Mouse (Mus musculus): ENCODE measurements at regions not wholly inside any gene's neighbourhood (a gene's known extent, or its start where the extent isn't known, plus 50 kb on each side); places are given as distances from the start of the nearest gene placed in this dataset.

GRCm38 (mm10) chr1:184453673-184454072, 278.7 kb downstream of the Hlx start:
- H3K4me2 ChIP-seq (ENCODE audit: low read depth): no peak overlapping the region
- ATAC-seq (ENCODE audit: insufficient read depth, low FRiP score, low TSS enrichment) (no peak), DNase-seq (ENCODE audit: low spot score) (no peak)
- 58% methylated on average over 5 of the region's 5 CpGs for WGBS
- H3K36me3 ChIP-seq (ENCODE audit: control insufficient read depth, insufficient read depth, low read length): no peaks in the 10 kb centered on the region
- H3K4me3 ChIP-seq (ENCODE audit: low read depth, low read length): no peak overlapping the region
- H3K9me3 ChIP-seq (ENCODE audit: control insufficient read depth, low read length): no peaks in the 10 kb centered on the region
- H3K27ac ChIP-seq (ENCODE audit: low read depth, low read length): no peak overlapping the region
- H3K4me1 ChIP-seq (ENCODE audit: control insufficient read depth, insufficient read depth, low read length): no peaks in the 10 kb centered on the region
- no peaks in the 10 kb centered on the region for H3K27me3 ChIP-seq (ENCODE audit: control insufficient read depth, insufficient read depth, low read length)
- H3K9ac ChIP-seq (ENCODE audit: low read length): no peak overlapping the region

DNA sequence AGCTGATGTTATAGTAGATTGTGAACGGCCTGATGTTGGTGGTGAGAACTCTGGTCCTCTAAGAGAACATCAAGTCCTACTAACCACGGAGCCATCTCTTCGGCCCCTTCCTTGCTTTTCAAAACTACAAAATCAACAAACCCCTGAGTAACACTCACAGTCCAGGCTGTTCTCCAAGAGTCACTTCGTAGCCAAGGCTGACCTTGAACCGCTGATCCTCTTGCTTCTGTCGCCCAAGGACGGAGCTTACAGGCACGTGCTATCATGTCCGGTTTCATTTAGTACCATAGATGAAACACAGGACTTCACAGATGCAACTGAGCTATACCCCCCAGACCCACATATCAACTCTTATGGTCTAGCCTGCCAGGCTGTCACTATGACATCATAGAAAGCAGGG, 279.4 kb downstream of the Hlx start:
- no peaks in the 10 kb centered on the region for H3K36me3 ChIP-seq (ENCODE audit: control insufficient read depth, insufficient read depth, low read length)
- no peak overlapping the region for H3K27ac ChIP-seq (ENCODE audit: low read depth, low read length)
- H3K27me3 ChIP-seq (ENCODE audit: control insufficient read depth, insufficient read depth, low read length): no peaks in the 10 kb centered on the region
- H3K9me3 ChIP-seq (ENCODE audit: control insufficient read depth, low read length): no peaks in the 10 kb centered on the region
- H3K4me2 ChIP-seq (ENCODE audit: low read depth): no peak overlapping the region
- no peak for DNase-seq (ENCODE audit: low spot score)
- H3K9ac ChIP-seq (ENCODE audit: low read length): no peak overlapping the region
- WGBS: 95% methylated on average over 9 of the region's 9 CpGs
- no peaks in the 10 kb centered on the region for H3K4me1 ChIP-seq (ENCODE audit: control insufficient read depth, insufficient read depth, low read length)
- H3K4me3 ChIP-seq (ENCODE audit: low read depth, low read length): no peak overlapping the region
- ATAC-seq (ENCODE audit: insufficient read depth, low FRiP score, low TSS enrichment): no peak

GRCm38 (mm10) chr1:184451686-184452085, 280.7 kb downstream of the Hlx start:
- H3K4me3 ChIP-seq (ENCODE audit: low read depth, low read length): no peak overlapping the region
- ATAC-seq (ENCODE audit: insufficient read depth, low FRiP score, low TSS enrichment): no peak
- no peak overlapping the region for H3K4me2 ChIP-seq (ENCODE audit: low read depth)
- 82% methylated on average over 2 of the region's 2 CpGs for WGBS
- no peaks in the 10 kb centered on the region for H3K27me3 ChIP-seq (ENCODE audit: control insufficient read depth, insufficient read depth, low read length)
- H3K9ac ChIP-seq (ENCODE audit: low read length): no peak overlapping the region
- H3K4me1 ChIP-seq (ENCODE audit: control insufficient read depth, insufficient read depth, low read length): no peaks in the 10 kb centered on the region
- no peaks in the 10 kb centered on the region for H3K9me3 ChIP-seq (ENCODE audit: control insufficient read depth, low read length)
- no peak for DNase-seq (ENCODE audit: low spot score)
- no peak overlapping the region for H3K27ac ChIP-seq (ENCODE audit: low read depth, low read length)
- H3K36me3 ChIP-seq (ENCODE audit: control insufficient read depth, insufficient read depth, low read length): no peaks in the 10 kb centered on the region

DNA sequence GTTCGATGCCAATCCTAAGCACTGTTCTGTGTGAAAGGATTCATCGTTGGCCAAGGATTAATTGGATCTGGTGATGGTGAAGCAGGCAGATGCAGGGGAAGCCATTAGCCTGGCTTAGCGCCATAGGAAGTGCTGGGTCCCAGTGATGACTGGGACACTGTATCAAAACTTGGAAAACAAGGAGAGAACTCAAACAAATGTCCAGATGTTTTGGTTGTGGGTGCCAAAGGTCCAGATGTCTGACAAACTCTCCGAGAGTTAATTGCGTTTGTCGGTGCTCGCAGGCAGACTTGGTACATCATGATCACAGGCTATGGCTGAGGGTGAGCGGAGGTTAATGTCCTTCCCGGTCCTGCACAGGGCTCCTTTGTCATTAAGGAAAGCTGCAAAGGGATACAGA, 283.4 kb downstream of the Hlx start:
- no peaks in the 10 kb centered on the region for H3K9me3 ChIP-seq (ENCODE audit: control insufficient read depth, low read length)
- ATAC-seq (ENCODE audit: insufficient read depth, low FRiP score, low TSS enrichment) (no peak), DNase-seq (ENCODE audit: low spot score) (no peak)
- 65% methylated on average over 9 of the region's 9 CpGs for WGBS
- no peak overlapping the region for H3K27ac ChIP-seq (ENCODE audit: low read depth, low read length)
- no peaks in the 10 kb centered on the region for H3K27me3 ChIP-seq (ENCODE audit: control insufficient read depth, insufficient read depth, low read length)
- no peak overlapping the region for H3K9ac ChIP-seq (ENCODE audit: low read length)
- H3K4me2 ChIP-seq (ENCODE audit: low read depth): no peak overlapping the region
- no peaks in the 10 kb centered on the region for H3K4me1 ChIP-seq (ENCODE audit: control insufficient read depth, insufficient read depth, low read length)
- H3K4me3 ChIP-seq (ENCODE audit: low read depth, low read length): no peak overlapping the region
- H3K36me3 ChIP-seq (ENCODE audit: control insufficient read depth, insufficient read depth, low read length): no peaks in the 10 kb centered on the region

GRCm38 (mm10) chr1:184447911-184448310, 284.5 kb downstream of the Hlx start:
- WGBS: 52% methylated on average over 7 of the region's 7 CpGs
- H3K4me1 ChIP-seq (ENCODE audit: control insufficient read depth, insufficient read depth, low read length): no peaks in the 10 kb centered on the region
- no peak overlapping the region for H3K27ac ChIP-seq (ENCODE audit: low read depth, low read length)
- DNase-seq (ENCODE audit: low spot score): peak; percentile 76
- H3K4me2 ChIP-seq (ENCODE audit: low read depth): no peak overlapping the region
- H3K9me3 ChIP-seq (ENCODE audit: control insufficient read depth, low read length): no peaks in the 10 kb centered on the region
- no peaks in the 10 kb centered on the region for H3K27me3 ChIP-seq (ENCODE audit: control insufficient read depth, insufficient read depth, low read length)
- ATAC-seq (ENCODE audit: insufficient read depth, low FRiP score, low TSS enrichment): no peak
- no peak overlapping the region for H3K9ac ChIP-seq (ENCODE audit: low read length)
- H3K36me3 ChIP-seq (ENCODE audit: control insufficient read depth, insufficient read depth, low read length): no peaks in the 10 kb centered on the region
- no peak overlapping the region for H3K4me3 ChIP-seq (ENCODE audit: low read depth, low read length)

DNA sequence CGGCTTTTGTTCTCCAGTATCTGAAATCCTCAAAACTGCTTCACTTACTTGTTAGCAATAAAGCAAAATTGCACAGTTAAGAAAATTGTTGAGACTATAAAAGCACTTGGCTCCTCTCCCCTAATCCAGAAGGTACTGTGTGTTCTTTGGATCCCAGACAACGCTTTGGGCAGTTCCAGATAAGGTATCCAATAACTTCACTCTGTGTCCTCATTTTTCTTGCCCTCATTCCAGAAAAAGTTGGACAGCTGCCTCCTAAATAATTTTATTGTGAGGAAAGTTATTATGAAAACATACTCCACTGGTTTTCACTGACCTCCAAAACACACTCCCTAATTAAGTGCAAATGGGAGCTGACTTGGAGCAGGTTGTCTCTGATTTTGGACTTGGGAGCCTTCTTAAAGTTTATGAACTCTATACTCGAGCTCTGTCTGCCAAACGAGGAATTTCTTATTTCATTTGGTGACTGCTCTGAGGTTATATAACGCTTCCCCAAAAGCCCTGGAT, 285.2 kb downstream of the Hlx start:
- Histone ChIP-seq H3K9me3 (ENCODE audit: control insufficient read depth, low read length) (no peaks in the 10 kb centered on the region), H3K4me1 (ENCODE audit: control insufficient read depth, insufficient read depth, low read length) (no peaks in the 10 kb centered on the region), H3K27me3 (ENCODE audit: control insufficient read depth, insufficient read depth, low read length) (no peaks in the 10 kb centered on the region), H3K4me3 (ENCODE audit: low read depth, low read length) (no peak overlapping the region), H3K27ac (ENCODE audit: low read depth, low read length) (no peak overlapping the region), H3K9ac (ENCODE audit: low read length) (no peak overlapping the region), H3K4me2 (ENCODE audit: low read depth) (no peak overlapping the region), H3K36me3 (ENCODE audit: control insufficient read depth, insufficient read depth, low read length) (no peaks in the 10 kb centered on the region)
- WGBS: 73% methylated on average over 5 of the region's 5 CpGs
- DNase-seq (ENCODE audit: low spot score): no peak
- ATAC-seq (ENCODE audit: insufficient read depth, low FRiP score, low TSS enrichment): no peak

DNA sequence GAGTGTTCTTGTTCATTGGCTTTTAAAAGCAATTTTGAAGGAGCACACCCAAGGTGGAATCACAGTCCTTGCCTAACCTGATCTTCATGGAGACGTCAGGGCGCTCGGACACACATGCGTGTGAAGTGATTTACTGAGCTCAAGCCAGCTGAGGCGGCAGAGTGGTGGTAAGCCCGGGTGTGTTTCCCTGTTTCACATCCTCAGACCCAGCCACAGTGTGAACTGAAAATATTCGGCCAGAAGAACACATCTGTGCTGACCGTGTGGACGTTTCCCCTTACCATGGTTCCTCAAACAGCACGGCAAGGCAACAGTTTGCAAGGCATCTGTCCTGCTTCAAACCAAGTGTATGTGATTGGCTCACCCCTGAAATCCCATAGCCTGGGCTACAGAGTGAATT, 288.2 kb downstream of the Hlx start:
- Histone ChIP-seq H3K4me3 (ENCODE audit: low read depth, low read length) (no peak overlapping the region), H3K27ac (ENCODE audit: low read depth, low read length) (no peak overlapping the region), H3K4me2 (ENCODE audit: low read depth) (no peak overlapping the region), H3K4me1 (ENCODE audit: control insufficient read depth, insufficient read depth, low read length) (no peaks in the 10 kb centered on the region), H3K36me3 (ENCODE audit: control insufficient read depth, insufficient read depth, low read length) (no peaks in the 10 kb centered on the region), H3K9ac (ENCODE audit: low read length) (no peak overlapping the region), H3K27me3 (ENCODE audit: control insufficient read depth, insufficient read depth, low read length) (no peaks in the 10 kb centered on the region), H3K9me3 (ENCODE audit: control insufficient read depth, low read length) (no peaks in the 10 kb centered on the region)
- no peak for ATAC-seq (ENCODE audit: insufficient read depth, low FRiP score, low TSS enrichment)
- DNase-seq (ENCODE audit: low spot score): no peak
- 84% methylated on average over 10 of the region's 10 CpGs for WGBS

GRCm38 (mm10) chr1:184442701-184443100, 289.7 kb downstream of the Hlx start:
- no peaks in the 10 kb centered on the region for H3K9me3 ChIP-seq (ENCODE audit: control insufficient read depth, low read length)
- H3K27me3 ChIP-seq (ENCODE audit: control insufficient read depth, insufficient read depth, low read length): no peaks in the 10 kb centered on the region
- no peaks in the 10 kb centered on the region for H3K36me3 ChIP-seq (ENCODE audit: control insufficient read depth, insufficient read depth, low read length)
- WGBS: 82% methylated on average over 3 of the region's 3 CpGs
- H3K4me3 ChIP-seq (ENCODE audit: low read depth, low read length): no peak overlapping the region
- ATAC-seq (ENCODE audit: insufficient read depth, low FRiP score, low TSS enrichment) (no peak), DNase-seq (ENCODE audit: low spot score) (no peak)
- no peaks in the 10 kb centered on the region for H3K4me1 ChIP-seq (ENCODE audit: control insufficient read depth, insufficient read depth, low read length)
- no peak overlapping the region for H3K4me2 ChIP-seq (ENCODE audit: low read depth)
- no peak overlapping the region for H3K27ac ChIP-seq (ENCODE audit: low read depth, low read length)
- no peak overlapping the region for H3K9ac ChIP-seq (ENCODE audit: low read length)

DNA sequence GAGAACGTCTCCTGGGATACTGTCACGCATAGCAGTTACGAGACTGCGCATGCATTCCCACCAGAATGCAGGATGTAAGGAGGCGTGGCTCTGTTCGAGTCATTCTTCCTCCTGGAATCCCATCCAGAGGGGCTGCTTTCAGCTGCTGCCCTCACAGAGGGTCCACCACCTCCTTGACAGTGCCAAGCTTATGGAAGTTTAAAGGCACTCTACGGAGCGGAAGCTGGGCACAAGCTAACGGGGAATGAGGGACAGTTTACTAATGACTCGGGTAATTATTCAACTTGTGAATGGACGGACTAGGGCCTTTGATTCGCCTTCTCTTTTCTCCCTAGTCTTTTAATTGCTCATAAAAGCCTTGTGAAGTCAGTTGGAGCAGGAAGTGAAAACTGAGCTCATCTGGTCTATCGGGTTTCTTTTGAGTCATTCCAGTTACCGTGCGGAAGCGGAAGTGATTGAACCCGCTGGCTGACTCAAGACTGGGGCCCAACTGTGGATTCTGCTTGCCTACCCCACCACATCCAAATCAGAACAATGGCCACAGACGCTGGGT, 291.3 kb downstream of the Hlx start:
- Histone ChIP-seq H3K27me3 (ENCODE audit: control insufficient read depth, insufficient read depth, low read length) (no peaks in the 10 kb centered on the region), H3K9me3 (ENCODE audit: control insufficient read depth, low read length) (no peaks in the 10 kb centered on the region), H3K4me1 (ENCODE audit: control insufficient read depth, insufficient read depth, low read length) (no peaks in the 10 kb centered on the region), H3K27ac (ENCODE audit: low read depth, low read length) (no peak overlapping the region), H3K9ac (ENCODE audit: low read length) (peak overlapping the region; percentile 41; the same call in 1 of the 2 replicates), H3K36me3 (ENCODE audit: control insufficient read depth, insufficient read depth, low read length) (no peaks in the 10 kb centered on the region), H3K4me3 (ENCODE audit: low read depth, low read length) (peak overlapping the region; percentile 20), H3K4me2 (ENCODE audit: low read depth) (peak overlapping the region; percentile 63)
- ATAC-seq (ENCODE audit: insufficient read depth, low FRiP score, low TSS enrichment) (peak; percentile 90), DNase-seq (ENCODE audit: low spot score) (peak; percentile 34)
- WGBS: 9% methylated on average over 18 of the region's 18 CpGs
